Mouse (Mus musculus): ENCODE measurements around the gene Slc25a42. TPM values are rescaled to one million over a fixed set of nuclear protein-coding genes. Genes with fewer than 3 reads are reported as not detected.

Slc25a42 gene
- 7.1 and 7.9 TPM in 2 replicates for polyA plus RNA-seq (2014; fragmentation: Nextera tagmentation; extraction: Ambion mirVana)

DNA sequence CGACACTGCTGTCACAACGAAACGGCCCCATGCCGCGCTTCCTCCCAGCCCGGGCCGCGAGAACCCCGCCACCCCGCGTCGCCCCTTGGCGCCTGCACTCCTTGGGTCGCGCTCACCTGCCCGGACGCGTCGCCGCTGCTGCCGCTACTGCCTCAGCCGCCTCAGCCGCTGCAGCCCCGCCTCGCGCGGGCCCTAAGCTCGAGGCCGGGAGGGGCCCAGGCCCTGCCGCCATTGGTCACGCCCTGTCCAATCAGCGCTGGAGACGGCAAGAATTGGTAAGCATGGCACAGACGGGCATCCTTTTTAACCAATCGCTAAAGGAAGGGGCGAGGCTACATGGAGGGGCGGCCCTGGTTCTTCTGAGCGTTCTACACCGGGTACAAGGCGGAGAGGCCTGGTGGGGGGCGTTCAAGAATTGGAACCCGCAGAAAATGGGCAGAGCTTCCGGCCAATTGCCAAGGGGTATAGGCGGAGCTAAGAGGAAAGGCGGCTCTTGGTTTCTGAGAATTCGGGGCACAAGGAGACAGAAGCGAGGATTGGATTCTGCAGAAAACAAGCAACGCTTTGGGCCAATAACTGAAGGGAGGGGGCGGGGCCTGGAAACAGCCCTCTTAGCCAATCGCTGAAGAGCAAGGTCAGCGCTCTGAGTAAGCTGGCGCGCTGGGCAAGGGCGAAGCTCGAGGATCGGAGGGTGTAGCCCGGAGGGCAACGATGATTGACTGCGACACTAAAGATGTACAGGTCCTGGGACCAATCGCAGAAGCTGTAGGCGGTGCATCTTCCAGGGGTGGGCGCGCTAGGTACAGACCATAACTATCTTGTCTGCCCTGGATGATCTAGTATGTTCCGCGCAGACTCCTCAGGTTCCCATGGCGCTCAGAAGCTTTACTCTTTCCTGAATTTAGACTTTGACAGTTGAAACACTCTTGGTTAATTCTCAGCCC, at the start of gene Slc25a42:
TSS of gene Slc25a42 (minus strand) at position 194 of the 944 bp plus-strand sequence.
- H3K9me3 ChIP-seq (ENCODE audit: control insufficient read depth, low read length): no peaks in the 10 kb centered on the region
- H3K4me3 ChIP-seq (ENCODE audit: low read depth, low read length): peak within 1 kb of the TSS; percentile 70
- ATAC-seq (replicated peaks; ENCODE audit: low FRiP score) (peak; percentile 96), DNase-seq (ENCODE audit: low spot score) (peak; percentile 94)
- under 1% methylated on average over 64 of the region's 66 CpGs for WGBS
- peak within 1 kb of the TSS; percentile 67 for H3K27ac ChIP-seq (ENCODE audit: low read depth, low read length)
- peak within 1 kb of the TSS; percentile 98 for H3K4me2 ChIP-seq
- H3K9ac ChIP-seq (ENCODE audit: low read depth, low read length): peak within 1 kb of the TSS; percentile 79
- no peaks in the 10 kb centered on the region for H3K27me3 ChIP-seq (replicated peaks; ENCODE audit: control insufficient read depth, insufficient read depth, low read length)
- peaks cover 16% of the 10 kb centered on the region for H3K4me1 ChIP-seq (replicated peaks; ENCODE audit: control insufficient read depth, insufficient read depth, low read length)
- no peaks in the 10 kb centered on the region for H3K36me3 ChIP-seq (ENCODE audit: control insufficient read depth, insufficient read depth, low read length)

GRCm38 (mm10) chr8:70259043-70259442, 46.9 kb upstream of the Slc25a42 start:
- H3K27ac ChIP-seq (ENCODE audit: low read depth, low read length): no peak overlapping the region
- WGBS: 60% methylated on average over 2 of the region's 2 CpGs
- H3K36me3 ChIP-seq (ENCODE audit: control insufficient read depth, insufficient read depth, low read length): peaks cover 68% of the 10 kb centered on the region
- no peak overlapping the region for H3K9ac ChIP-seq (ENCODE audit: low read depth, low read length)
- H3K4me3 ChIP-seq (ENCODE audit: low read depth, low read length): no peak overlapping the region
- no peak for DNase-seq (ENCODE audit: low spot score)
- H3K4me2 ChIP-seq: no peak overlapping the region
- H3K27me3 ChIP-seq (replicated peaks; ENCODE audit: control insufficient read depth, insufficient read depth, low read length): no peaks in the 10 kb centered on the region
- peaks cover 7% of the 10 kb centered on the region; the same call in 1 of the 2 replicates for H3K4me1 ChIP-seq (replicated peaks; ENCODE audit: control insufficient read depth, insufficient read depth, low read length)
- no peaks in the 10 kb centered on the region for H3K9me3 ChIP-seq (ENCODE audit: control insufficient read depth, low read length)
- 0 out of 2 replicates have a peak, but pooled peaks have one; percentile 60 for ATAC-seq (replicated peaks; ENCODE audit: low FRiP score)

- DNase-seq (ENCODE audit: low spot score) (no peak), ATAC-seq (replicated peaks; ENCODE audit: low FRiP score) (no peak)
- Histone ChIP-seq H3K27me3 (replicated peaks; ENCODE audit: control insufficient read depth, insufficient read depth, low read length) (no peaks in the 10 kb centered on the region), H3K27ac (ENCODE audit: low read depth, low read length) (no peak overlapping the region), H3K4me1 (replicated peaks; ENCODE audit: control insufficient read depth, insufficient read depth, low read length) (peaks cover 7% of the 10 kb centered on the region; the same call in 1 of the 2 replicates), H3K4me3 (ENCODE audit: low read depth, low read length) (no peak overlapping the region), H3K9me3 (ENCODE audit: control insufficient read depth, low read length) (no peaks in the 10 kb centered on the region), H3K9ac (ENCODE audit: low read depth, low read length) (no peak overlapping the region), H3K4me2 (no peak overlapping the region), H3K36me3 (ENCODE audit: control insufficient read depth, insufficient read depth, low read length) (peaks cover 68% of the 10 kb centered on the region)
- WGBS: 81% methylated on average over 5 of the region's 5 CpGs
Observed at GRCm38 (mm10) chr8:70258600-70258999, 46.5 kb upstream of the Slc25a42 start.

GRCm38 (mm10) chr8:70257456-70257855, 45.4 kb upstream of the Slc25a42 start:
- no peak overlapping the region for H3K9ac ChIP-seq (ENCODE audit: low read depth, low read length)
- H3K9me3 ChIP-seq (ENCODE audit: control insufficient read depth, low read length): no peaks in the 10 kb centered on the region
- no peak overlapping the region for H3K4me3 ChIP-seq (ENCODE audit: low read depth, low read length)
- H3K4me2 ChIP-seq: no peak overlapping the region
- peaks cover 69% of the 10 kb centered on the region for H3K36me3 ChIP-seq (ENCODE audit: control insufficient read depth, insufficient read depth, low read length)
- ATAC-seq (replicated peaks; ENCODE audit: low FRiP score) (no peak), DNase-seq (ENCODE audit: low spot score) (no peak)
- WGBS: 81% methylated on average over 3 of the region's 3 CpGs
- peaks cover 7% of the 10 kb centered on the region; the same call in 1 of the 2 replicates for H3K4me1 ChIP-seq (replicated peaks; ENCODE audit: control insufficient read depth, insufficient read depth, low read length)
- no peaks in the 10 kb centered on the region for H3K27me3 ChIP-seq (replicated peaks; ENCODE audit: control insufficient read depth, insufficient read depth, low read length)
- no peak overlapping the region for H3K27ac ChIP-seq (ENCODE audit: low read depth, low read length)

GRCm38 (mm10) chr8:70254628-70255027, 42.5 kb upstream of the Slc25a42 start:
- Histone ChIP-seq H3K36me3 (ENCODE audit: control insufficient read depth, insufficient read depth, low read length) (peaks cover 65% of the 10 kb centered on the region), H3K27me3 (replicated peaks; ENCODE audit: control insufficient read depth, insufficient read depth, low read length) (no peaks in the 10 kb centered on the region), H3K9ac (ENCODE audit: low read depth, low read length) (no peak overlapping the region), H3K4me3 (ENCODE audit: low read depth, low read length) (no peak overlapping the region), H3K9me3 (ENCODE audit: control insufficient read depth, low read length) (no peaks in the 10 kb centered on the region), H3K4me1 (replicated peaks; ENCODE audit: control insufficient read depth, insufficient read depth, low read length) (peaks cover 4% of the 10 kb centered on the region; the same call in 1 of the 2 replicates), H3K4me2 (no peak overlapping the region), H3K27ac (ENCODE audit: low read depth, low read length) (no peak overlapping the region)
- WGBS: 77% methylated on average over 1 of the region's 1 CpGs
- ATAC-seq (replicated peaks; ENCODE audit: low FRiP score) (no peak), DNase-seq (ENCODE audit: low spot score) (no peak)

GRCm38 (mm10) chr8:70247841-70248240, 35.7 kb upstream of the Slc25a42 start:
- H3K36me3 ChIP-seq (ENCODE audit: control insufficient read depth, insufficient read depth, low read length): peaks cover 54% of the 10 kb centered on the region
- H3K4me2 ChIP-seq: no peak overlapping the region
- H3K9ac ChIP-seq (ENCODE audit: low read depth, low read length): no peak overlapping the region
- H3K4me3 ChIP-seq (ENCODE audit: low read depth, low read length): no peak overlapping the region
- no peaks in the 10 kb centered on the region for H3K27me3 ChIP-seq (replicated peaks; ENCODE audit: control insufficient read depth, insufficient read depth, low read length)
- H3K9me3 ChIP-seq (ENCODE audit: control insufficient read depth, low read length): no peaks in the 10 kb centered on the region
- 0 out of 2 replicates have a peak, but pooled peaks cover 2% of the 10 kb centered on the region for H3K4me1 ChIP-seq (replicated peaks; ENCODE audit: control insufficient read depth, insufficient read depth, low read length)
- 94% methylated on average over 3 of the region's 3 CpGs for WGBS
- no peak for DNase-seq (ENCODE audit: low spot score)
- ATAC-seq (replicated peaks; ENCODE audit: low FRiP score): no peak
- no peak overlapping the region for H3K27ac ChIP-seq (ENCODE audit: low read depth, low read length)

DNA sequence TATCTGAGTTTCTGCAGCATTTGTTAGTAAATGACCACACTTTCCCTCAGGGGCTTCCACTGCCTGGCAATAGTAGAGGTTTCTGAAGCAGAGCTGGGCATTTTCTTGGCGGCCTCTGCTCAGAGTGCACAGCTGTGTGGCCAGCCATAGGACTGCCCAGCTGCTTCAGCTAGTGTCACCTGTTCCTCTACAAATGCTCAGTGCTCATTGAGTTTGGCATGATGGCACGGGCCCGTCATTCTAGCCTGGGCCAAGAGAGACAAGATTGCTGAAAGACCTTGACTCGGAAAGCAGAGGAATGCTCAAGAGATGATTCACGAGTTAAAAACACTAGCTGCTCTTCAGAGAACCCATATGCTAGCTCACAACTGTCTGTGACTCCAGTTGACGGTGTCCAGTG, 34.5 kb upstream of the Slc25a42 start:
- Histone ChIP-seq H3K27ac (ENCODE audit: low read depth, low read length) (no peak overlapping the region), H3K9ac (ENCODE audit: low read depth, low read length) (no peak overlapping the region), H3K4me2 (no peak overlapping the region), H3K4me3 (ENCODE audit: low read depth, low read length) (no peak overlapping the region), H3K9me3 (ENCODE audit: control insufficient read depth, low read length) (no peaks in the 10 kb centered on the region), H3K36me3 (ENCODE audit: control insufficient read depth, insufficient read depth, low read length) (peaks cover 54% of the 10 kb centered on the region), H3K4me1 (replicated peaks; ENCODE audit: control insufficient read depth, insufficient read depth, low read length) (0 out of 2 replicates have a peak, but pooled peaks cover 2% of the 10 kb centered on the region), H3K27me3 (replicated peaks; ENCODE audit: control insufficient read depth, insufficient read depth, low read length) (no peaks in the 10 kb centered on the region)
- no peak for DNase-seq (ENCODE audit: low spot score)
- ATAC-seq (replicated peaks; ENCODE audit: low FRiP score): no peak
- 92% methylated on average over 6 of the region's 6 CpGs for WGBS

DNA sequence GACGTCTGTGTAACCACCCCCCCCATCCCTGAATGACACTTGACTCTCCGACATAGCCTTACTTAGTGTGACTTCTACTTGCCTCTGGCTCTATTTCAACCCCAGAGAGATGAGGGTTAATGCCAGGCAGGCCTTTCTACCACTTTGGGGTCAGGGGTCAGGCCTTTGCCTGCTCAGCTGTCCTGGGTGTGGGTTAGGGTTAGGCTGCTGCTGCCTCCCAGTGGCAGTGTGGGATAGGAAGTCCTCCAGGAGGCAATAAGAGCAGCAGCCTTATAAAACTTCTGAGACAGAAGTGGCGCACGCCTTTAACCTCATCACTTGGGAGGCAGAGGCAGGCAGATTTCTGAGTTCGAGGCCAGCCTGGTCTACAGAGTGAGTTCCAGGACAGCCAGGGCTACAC, 28.5 kb upstream of the Slc25a42 start:
- H3K27ac ChIP-seq (ENCODE audit: low read depth, low read length): no peak overlapping the region
- no peaks in the 10 kb centered on the region for H3K27me3 ChIP-seq (replicated peaks; ENCODE audit: control insufficient read depth, insufficient read depth, low read length)
- DNase-seq (ENCODE audit: low spot score): no peak
- H3K9me3 ChIP-seq (ENCODE audit: control insufficient read depth, low read length): no peaks in the 10 kb centered on the region
- WGBS: 87% methylated on average over 5 of the region's 5 CpGs
- H3K36me3 ChIP-seq (ENCODE audit: control insufficient read depth, insufficient read depth, low read length): peaks cover 44% of the 10 kb centered on the region
- H3K9ac ChIP-seq (ENCODE audit: low read depth, low read length): no peak overlapping the region
- H3K4me1 ChIP-seq (replicated peaks; ENCODE audit: control insufficient read depth, insufficient read depth, low read length): peaks cover 14% of the 10 kb centered on the region
- no peak overlapping the region for H3K4me2 ChIP-seq
- no peak overlapping the region for H3K4me3 ChIP-seq (ENCODE audit: low read depth, low read length)
- no peak for ATAC-seq (replicated peaks; ENCODE audit: low FRiP score)
